Mouse (Mus musculus) kidney, postnatal 0 days (tissue): ENCODE measurements at regions not wholly inside any gene's neighbourhood (a gene's known extent, or its start where the extent isn't known, plus 50 kb on each side); places are given as distances from the start of the nearest gene placed in this dataset.
A peak's percentile ranks its signal among the peaks of the same experiment; 100 is the strongest.

Experiments
- ATAC-seq: fragments of 200-750 bp; cut with Nextera tagmentation; replicated peaks from 2 replicates; pipeline ENCODE4 v1.8.0; 2017; ENCODE audit warnings: low read depth, moderate number of reproducible peaks, moderate TSS enrichment, moderate library complexity; ENCODE audit not compliant: low FRiP score
- DNase-seq: peaks from one replicate; pipeline ENCODE4 v3.0.0-alpha.2; 2016; ENCODE audit warnings: low spot score
- H3K27ac ChIP-seq: fragments of 300-500 bp; sonication (generic); 2 replicates; pipeline ENCODE4 v1.5.1; 2014; ENCODE audit warnings: mild to moderate bottlenecking
- H3K27me3 ChIP-seq: fragments of 300-500 bp; sonication (generic); 2 replicates; pipeline ENCODE4 v1.6.1; 2014; ENCODE audit warnings: low read length, mixed read lengths; ENCODE audit not compliant: insufficient read depth
- H3K36me3 ChIP-seq: fragments of 300-500 bp; sonication (generic); 2 replicates; pipeline ENCODE4 v1.6.1; 2014; ENCODE audit warnings: low read length, mixed read lengths; ENCODE audit not compliant: insufficient read depth
- H3K4me1 ChIP-seq: fragments of 300-500 bp; sonication (generic); replicated peaks from 2 replicates; pipeline ENCODE4 v1.6.1; 2014; ENCODE audit warnings: antibody characterized with exemption, low read length, mixed read lengths; ENCODE audit not compliant: insufficient read depth
- H3K4me2 ChIP-seq: fragments of 300-500 bp; sonication (generic); 2 replicates; pipeline ENCODE4 v1.6.1; 2014; ENCODE audit warnings: mild to moderate bottlenecking, low read length, moderate library complexity, mixed read lengths
- H3K4me3 ChIP-seq: fragments of 300-500 bp; sonication (generic); replicated peaks from 2 replicates; pipeline ENCODE4 v1.5.1; 2014; ENCODE audit warnings: low read depth, low read length
- H3K9ac ChIP-seq: fragments of 300-500 bp; sonication (generic); 2 replicates; pipeline ENCODE4 v1.6.1; 2014; ENCODE audit warnings: low read depth, low read length
- H3K9me3 ChIP-seq: fragments of 300-500 bp; sonication (generic); replicated peaks from 2 replicates; pipeline ENCODE4 v1.6.1; 2016; ENCODE audit warnings: low read length, inconsistent platforms, mixed read lengths
- CTCF ChIP-seq: IDR thresholded peaks from 2 replicates; pipeline ENCODE4 v1.5.1; 2016; ENCODE audit warnings: antibody characterized with exemption, low read depth, mild to moderate bottlenecking, moderate library complexity
- WGBS: fragments of 180-500 bp; shearing (Covaris S2); extraction: QIAGEN DNeasy Blood & Tissue Kit; methylation state at CpG from one replicate; pipeline ENCODE4 v1.1.7; 2014; 5-methylcytosine and 5-hydroxymethylcytosine counted together

DNA sequence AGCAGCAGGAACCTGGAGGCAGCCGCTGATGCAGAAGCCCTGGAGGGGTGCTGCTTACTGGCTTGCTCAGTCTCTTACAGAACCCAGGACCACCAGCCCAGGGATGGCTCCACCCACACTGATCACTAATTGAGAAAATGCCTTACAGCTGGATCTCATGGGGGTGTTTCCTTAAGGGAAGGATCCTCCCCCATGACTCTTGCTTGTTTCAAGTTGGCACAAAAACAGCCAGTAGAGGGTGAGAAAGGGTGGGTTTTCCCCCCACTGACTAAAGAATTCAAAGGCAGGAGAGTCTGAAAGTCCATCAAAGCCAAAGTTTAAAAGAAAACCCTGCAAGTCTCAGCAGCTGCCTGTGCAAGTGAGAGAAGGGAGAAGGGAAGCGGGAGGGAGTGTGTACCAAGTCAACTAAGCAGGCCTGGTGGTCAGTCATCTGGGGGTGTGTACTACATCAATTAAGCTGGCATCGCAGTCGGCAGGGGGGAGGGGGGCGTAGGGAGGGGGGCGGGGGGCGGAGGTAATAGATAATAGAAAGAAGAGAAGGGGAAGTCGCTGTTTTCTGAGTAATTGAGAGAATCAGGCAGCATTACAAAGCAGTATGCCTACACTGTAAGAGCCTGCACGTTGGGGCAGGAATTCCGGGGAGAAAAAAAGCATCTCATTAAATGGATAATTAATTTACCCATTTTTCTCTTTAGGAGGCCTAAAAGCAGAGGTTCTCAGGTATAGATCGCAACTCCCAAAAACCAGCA is 62.0 kb upstream of the Zdhhc17 start:
- Histone ChIP-seq H3K36me3 (no peaks in the 10 kb centered on the region), H3K9ac (no peak overlapping the region), H3K27ac (peak overlapping the region; percentile 36; the same call in 1 of the 2 replicates), H3K4me3 (no peak overlapping the region), H3K4me1 (no peaks in the 10 kb centered on the region), H3K9me3 (no peaks in the 10 kb centered on the region), H3K4me2 (peak overlapping the region; percentile 6; the same call in 1 of the 2 replicates), H3K27me3 (no peaks in the 10 kb centered on the region)
- TF ChIP-seq CTCF: peak; percentile 33; the same call in 1 of the 2 replicates
- WGBS: 14% methylated on average over 8 of the region's 11 CpGs
- peak; percentile 68 for DNase-seq
- peak; percentile 84 for ATAC-seq

DNA sequence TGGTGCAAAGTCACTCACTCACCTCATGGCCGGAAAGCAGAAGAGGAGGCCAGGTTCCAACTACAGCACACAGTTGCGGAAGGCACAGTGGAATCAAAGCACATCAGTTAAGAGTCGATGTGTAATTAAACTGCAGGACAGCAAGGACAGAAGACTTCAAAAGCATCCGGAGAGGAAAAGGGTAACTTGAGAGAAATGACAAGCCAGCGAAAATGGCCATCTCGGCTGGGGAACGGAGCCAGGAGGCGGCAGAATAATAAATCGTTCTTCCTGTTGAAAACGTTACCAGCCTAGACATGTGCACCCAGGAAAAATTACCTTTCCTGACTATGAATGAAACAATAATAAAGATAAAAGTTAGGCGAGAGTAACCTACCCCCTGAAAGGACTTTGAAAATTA is 56.2 kb upstream of the Zdhhc17 start:
- Histone ChIP-seq H3K27ac (no peak overlapping the region), H3K9ac (no peak overlapping the region), H3K4me3 (no peak overlapping the region), H3K4me1 (0 out of 2 replicates have a peak, but pooled peaks cover 3% of the 10 kb centered on the region), H3K4me2 (no peak overlapping the region), H3K36me3 (no peaks in the 10 kb centered on the region), H3K9me3 (no peaks in the 10 kb centered on the region), H3K27me3 (no peaks in the 10 kb centered on the region)
- 24% methylated on average over 11 of the region's 11 CpGs for WGBS
- ATAC-seq (no peak), DNase-seq (no peak)
- no peak for TF ChIP-seq CTCF

DNA sequence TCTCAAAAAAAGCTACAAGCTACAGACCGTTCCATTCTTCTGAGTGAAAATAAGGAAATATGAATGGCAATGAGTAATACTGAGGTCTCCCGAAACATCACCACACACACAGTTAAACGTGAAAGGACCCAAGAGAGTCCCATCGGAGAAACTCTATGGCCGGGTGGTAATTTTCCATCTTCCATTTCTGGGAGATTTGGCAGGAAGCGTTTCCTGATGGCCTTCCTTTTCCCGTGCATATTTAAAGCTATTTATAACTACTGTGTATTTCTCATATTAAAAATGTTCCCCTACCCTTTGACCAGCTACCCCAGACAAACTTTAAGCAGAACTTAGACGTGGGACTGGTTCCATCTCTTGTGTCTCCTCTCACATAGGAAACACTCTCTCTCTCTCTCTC is 50.7 kb upstream of the Zdhhc17 start:
- H3K27me3 ChIP-seq: no peaks in the 10 kb centered on the region
- ATAC-seq (no peak), DNase-seq (peak; percentile 60)
- no peaks in the 10 kb centered on the region for H3K9me3 ChIP-seq
- H3K4me3 ChIP-seq: no peak overlapping the region
- H3K36me3 ChIP-seq: no peaks in the 10 kb centered on the region
- H3K9ac ChIP-seq: no peak overlapping the region
- H3K4me2 ChIP-seq: no peak overlapping the region
- no peak for TF ChIP-seq CTCF
- no peaks in the 10 kb centered on the region for H3K4me1 ChIP-seq
- H3K27ac ChIP-seq: peak overlapping the region; percentile 55
- 60% methylated on average over 8 of the region's 8 CpGs for WGBS
